Comparison of ENCODE assay signal across 28 mouse cellular contexts in genomic region chr6:38881975-38882374, GRCm38 (mm10). TPM values are rescaled to one million over a fixed set of nuclear protein-coding genes. Genes with fewer than 3 reads are reported as not detected.
DNase-seq lines count a peak whose midpoint lies in the region; ATAC-seq and TF ChIP-seq lines count a peak whose summit lies in the region.
"Had no signal": no experiment of that assay in that cellular context is flagged by ENCODE, and none has a peak within 500 bp of the region (broad histone marks: within the 10 kb centered on the region; RNA-seq: fewer than 3 reads in every experiment).

No protein-coding gene starts in this region.

- 30% methylated on average over 6 of the region's 6 CpGs for WGBS in liver, embryonic 14.5 days (ENCODE audit: insufficient replicate concordance)
- 58% methylated on average over 6 of the region's 6 CpGs for WGBS in liver, embryonic 11.5 days
- 50% methylated on average over 6 of the region's 6 CpGs for WGBS in intestine, embryonic 15.5 days
- WGBS in small intestine, adult 2 months = 13% methylated on average over 6 of the region's 6 CpGs

- DNase-seq in liver, embryonic 14.5 days (ENCODE audit: low read depth in 3 of 3, low spot score in 3 of 3) = no peak
- no peak for DNase-seq in liver, embryonic 11.5 days (ENCODE audit: low spot score)
- no peak for DNase-seq in cerebellum, adult 11-12 months
- DNase-seq in Muller cell, postnatal 12 days (ENCODE audit: inconsistent ontology term) = no peak
- DNase-seq in left cerebral cortex, adult 9 months (ENCODE audit: low spot score in 2 of 2) = no peak
- DNase-seq: adrenal gland, adult 8-10 months; embryo, embryonic 11 days; gastrocnemius, postnatal 25 days; kidney, adult 9 months; kidney, postnatal 10 days; lung, adult 2 months; retina, postnatal 1 day; right cerebral cortex, postnatal 14 days; thymus, adult 18-20 months; thymus, postnatal 36 days had no signal

- no peak for ATAC-seq in liver, embryonic 14.5 days (ENCODE audit: insufficient read depth)
- ATAC-seq in liver, embryonic 11.5 days (replicated peaks; ENCODE audit: low FRiP score) = no peak
- 0 out of 2 replicates have a peak, but pooled peaks have one; percentile 33 for ATAC-seq in intestine, embryonic 15.5 days
- ATAC-seq: forebrain, embryonic 14.5 days; inflammation-experienced regulatory T-cells, adult 6 months; midbrain, embryonic 15.5 days had no signal

- H3K4me1 ChIP-seq in liver, embryonic 14.5 days (replicated peaks; ENCODE audit: control insufficient read depth in 2 of 2, insufficient read depth in 2 of 2, low read length in 1 of 2) = peaks cover 46 to 56% of the 10 kb centered on the region in 2 experiments
- H3K4me1 ChIP-seq in liver, embryonic 11.5 days (replicated peaks; ENCODE audit: control insufficient read depth, insufficient read depth, low read length) = peaks cover 31% of the 10 kb centered on the region
- peaks cover 21% of the 10 kb centered on the region for H3K4me1 ChIP-seq in intestine, embryonic 15.5 days (replicated peaks)
- H3K4me1 ChIP-seq in small intestine, adult 2 months (ENCODE audit: control insufficient read depth, insufficient read depth, insufficient read length, low read length) = peaks cover 16% of the 10 kb centered on the region; the same call in 1 of the 2 replicates

- no peaks in the 10 kb centered on the region for H3K36me3 ChIP-seq in liver, embryonic 14.5 days (replicated peaks; ENCODE audit: control insufficient read depth, insufficient read depth, low read depth)
- H3K36me3 ChIP-seq in liver, embryonic 11.5 days (ENCODE audit: control insufficient read depth, insufficient read depth, low read length) = no peaks in the 10 kb centered on the region
- H3K36me3 ChIP-seq in intestine, embryonic 15.5 days = no peaks in the 10 kb centered on the region
- no peaks in the 10 kb centered on the region for H3K36me3 ChIP-seq in small intestine, adult 2 months (ENCODE audit: control insufficient read depth, insufficient read depth, low read length)
- H3K36me3 ChIP-seq: embryonic facial prominence, embryonic 12.5 days; heart, embryonic 13.5 days; limb, embryonic 10.5 days; limb, embryonic 15.5 days; midbrain, embryonic 10.5 days; midbrain, embryonic 15.5 days; neural tube, embryonic 15.5 days had no signal

- no peak for TF ChIP-seq CTCF in liver, embryonic 14.5 days (IDR thresholded peaks at IDR 0.05; ENCODE audit: low read depth)
- no peak for TF ChIP-seq CTCF in small intestine, adult 2 months (IDR thresholded peaks at IDR 0.05; ENCODE audit: extremely low read depth, insufficient read length, insufficient replicate concordance, low read depth, low read length)

- peak overlapping the region; percentile 15; the same call in 1 of the 2 replicates for H3K4me2 ChIP-seq in liver, embryonic 14.5 days (ENCODE audit: low read depth)
- no peak overlapping the region for H3K4me2 ChIP-seq in liver, embryonic 11.5 days
- peak overlapping the region; percentile 38 for H3K4me2 ChIP-seq in intestine, embryonic 15.5 days (replicated peaks)
- H3K4me2 ChIP-seq: embryonic facial prominence, embryonic 12.5 days; heart, embryonic 13.5 days; hindbrain, embryonic 14.5 days; limb, embryonic 15.5 days; midbrain, embryonic 15.5 days; neural tube, embryonic 15.5 days had no signal

- no peak for TF ChIP-seq POLR2A in small intestine, adult 2 months (IDR thresholded peaks at IDR 0.05; ENCODE audit: low read depth, low read length)

- no peak overlapping the region for H3K4me3 ChIP-seq in liver, embryonic 14.5 days (ENCODE audit: insufficient read depth in 1 of 2, low read depth in 2 of 2, low read length in 2 of 2)
- no peak overlapping the region for H3K4me3 ChIP-seq in liver, embryonic 11.5 days (ENCODE audit: low read depth, low read length)
- no peak overlapping the region for H3K4me3 ChIP-seq in intestine, embryonic 15.5 days (replicated peaks)
- peak overlapping the region; percentile 40 for H3K4me3 ChIP-seq in small intestine, adult 2 months (ENCODE audit: low read depth, low read length)
- H3K4me3 ChIP-seq: embryonic facial prominence, embryonic 12.5 days; heart, embryonic 13.5 days; limb, embryonic 10.5 days; limb, embryonic 15.5 days; midbrain, embryonic 10.5 days; midbrain, embryonic 15.5 days; neural tube, embryonic 15.5 days had no signal

- H3K9me3 ChIP-seq in liver, embryonic 14.5 days (ENCODE audit: control insufficient read depth, low read length) = no peaks in the 10 kb centered on the region
- H3K9me3 ChIP-seq in liver, embryonic 11.5 days (ENCODE audit: control insufficient read depth, low read length) = no peaks in the 10 kb centered on the region
- H3K9me3 ChIP-seq in intestine, embryonic 15.5 days = no peaks in the 10 kb centered on the region
- H3K9me3 ChIP-seq: embryonic facial prominence, embryonic 12.5 days; heart, embryonic 13.5 days; limb, embryonic 10.5 days; limb, embryonic 15.5 days; midbrain, embryonic 10.5 days; midbrain, embryonic 15.5 days; neural tube, embryonic 15.5 days had no signal

- peak overlapping the region; percentile 13; the same call in 1 of the 2 replicates for H3K9ac ChIP-seq in liver, embryonic 14.5 days (replicated peaks)
- no peak overlapping the region for H3K9ac ChIP-seq in liver, embryonic 11.5 days (ENCODE audit: low read depth, low read length)
- no peak overlapping the region for H3K9ac ChIP-seq in intestine, embryonic 15.5 days
- H3K9ac ChIP-seq: embryonic facial prominence, embryonic 12.5 days; heart, embryonic 13.5 days; hindbrain, embryonic 14.5 days; limb, embryonic 15.5 days; midbrain, embryonic 15.5 days; neural tube, embryonic 15.5 days had no signal

- H3K27me3 ChIP-seq in liver, embryonic 14.5 days (ENCODE audit: control insufficient read depth, insufficient read depth, low read length) = no peaks in the 10 kb centered on the region; the same call in none of the 2 replicates
- H3K27me3 ChIP-seq in liver, embryonic 11.5 days (replicated peaks; ENCODE audit: control insufficient read depth, insufficient read depth, low read length) = peaks cover 2% of the 10 kb centered on the region; the same call in 1 of the 2 replicates
- H3K27me3 ChIP-seq in intestine, embryonic 15.5 days (replicated peaks) = no peaks in the 10 kb centered on the region
- H3K27me3 ChIP-seq in small intestine, adult 2 months (ENCODE audit: control insufficient read depth, insufficient read depth, low read length) = no peaks in the 10 kb centered on the region
- H3K27me3 ChIP-seq: embryonic facial prominence, embryonic 12.5 days; limb, embryonic 15.5 days; neural tube, embryonic 15.5 days had no signal

- H3K27ac ChIP-seq in liver, embryonic 14.5 days = no peak overlapping the region
- H3K27ac ChIP-seq in liver, embryonic 11.5 days (ENCODE audit: low read depth, low read length) = no peak overlapping the region
- peak overlapping the region; percentile 67 for H3K27ac ChIP-seq in intestine, embryonic 15.5 days
- peak overlapping the region; percentile 83 for H3K27ac ChIP-seq in small intestine, adult 2 months (ENCODE audit: insufficient read depth, low read depth, low read length)
- H3K27ac ChIP-seq: embryonic facial prominence, embryonic 12.5 days; heart, embryonic 13.5 days; hindbrain, embryonic 14.5 days; limb, embryonic 10.5 days; limb, embryonic 15.5 days; macrophage; midbrain, embryonic 10.5 days; midbrain, embryonic 15.5 days; neural tube, embryonic 15.5 days had no signal

- TF ChIP-seq EP300 in liver, embryonic 14.5 days (IDR thresholded peaks at IDR 0.05; ENCODE audit: low read depth) = no peak

RNA-seq across cellular contexts. Expression of gene Hipk2, which starts 6.0 kb away (rescaled TPM):
- polyA plus RNA-seq in liver, embryonic 14.5 days (2012; rRNA removed) = 10.7 and 12.3 TPM in 2 replicates
- polyA plus RNA-seq in liver, embryonic 14.5 days (2014; fragmentation: Nextera tagmentation; extraction: Ambion mirVana) = 13.0 and 15.5 TPM in 2 replicates
- 21.4 and 27.4 TPM in 2 replicates for polyA plus RNA-seq in liver, embryonic 11.5 days (2014; fragmentation: Nextera tagmentation; extraction: Ambion mirVana)
- 20.2 and 23.3 TPM in 2 replicates for polyA plus RNA-seq in intestine, embryonic 15.5 days (2015; fragmentation: Nextera tagmentation; extraction: Ambion mirVana)
- 28.7 and 74.7 TPM in 2 replicates for polyA plus RNA-seq in small intestine, adult 2 months (2012; rRNA removed)

RNA-seq across cellular contexts. Expression of gene Tbxas1, which starts 6.8 kb away (rescaled TPM):
- 4.5 and 5.1 TPM in 2 replicates for polyA plus RNA-seq in liver, embryonic 14.5 days (2012; rRNA removed)
- 6.3 and 8.4 TPM in 2 replicates for polyA plus RNA-seq in liver, embryonic 14.5 days (2014; fragmentation: Nextera tagmentation; extraction: Ambion mirVana)
- 11.5 and 12.0 TPM in 2 replicates for polyA plus RNA-seq in liver, embryonic 11.5 days (2014; fragmentation: Nextera tagmentation; extraction: Ambion mirVana)
- polyA plus RNA-seq in intestine, embryonic 15.5 days (2015; fragmentation: Nextera tagmentation; extraction: Ambion mirVana) = 3.4 and 4.0 TPM in 2 replicates
- polyA plus RNA-seq in small intestine, adult 2 months (2012; rRNA removed) = 1.7 and 1.8 TPM in 2 replicates

Comparison
In these comparisons a context has a peak if more than half of its experiments do, and no peak if none do; other contexts are left out.
1. H3K27ac ChIP-seq: peak in intestine, embryonic 15.5 days (single experiment) and small intestine, adult 2 months (single experiment); none in liver, embryonic 14.5 days (single experiment) and liver, embryonic 11.5 days (single experiment).